Mouse (Mus musculus) macrophage (primary cell): ENCODE measurements around the gene AC134908.4. TPM values are rescaled to one million over a fixed set of nuclear protein-coding genes. Genes with fewer than 3 reads are reported as not detected.

ENCODE experiments used
- H3K27ac ChIP-seq: fragments of 350-480 bp; formaldehyde crosslinking; 2 replicates; pipeline ENCODE4 v1.9.0; 2021
- H3K36me3 ChIP-seq: fragments of 350-480 bp; formaldehyde crosslinking; 2 replicates; pipeline ENCODE4 v1.9.0; 2021; ENCODE audit errors: inconsistent target
- H3K4me3 ChIP-seq: fragments of 350-480 bp; formaldehyde crosslinking; 2 replicates; pipeline ENCODE4 v1.9.0; 2021; ENCODE audit errors: inconsistent target
- H3K79me2 ChIP-seq: fragments of 350-480 bp; formaldehyde crosslinking; 2 replicates; pipeline ENCODE4 v1.9.0; 2021; ENCODE audit errors: inconsistent target
- WGBS: methylation state at CpG from one replicate; pipeline ENCODE4 v1.1.7; 2026; ENCODE audit warnings: inconsistent platforms; ENCODE audit not compliant: missing documents; 5-methylcytosine and 5-hydroxymethylcytosine counted together
- polyA plus RNA-seq: library from polyadenylated mRNA; stranded (reverse); fragments of 250-400 nt; gene quantifications from 3 replicates; pipeline ENCODE4 v1.2.4, GENCODE M21; 2018; ENCODE audit warnings: inconsistent platforms

The AC134908.4 gene
- polyA plus RNA-seq, 1 experiment from 2014 or later, result not detected

- no peak overlapping the region for H3K27ac ChIP-seq
- no peak overlapping the region for H3K4me3 ChIP-seq
- H3K79me2 ChIP-seq, result no peaks in the 10 kb centered on the region
- 79% methylated on average over 2 of the region's 4 CpGs for WGBS
- H3K36me3 ChIP-seq, result no peaks in the 10 kb centered on the region
Observed at GRCm38 (mm10) chr17:25806507-25806906, 11.0 kb upstream of the AC134908.4 start.

- Histone ChIP-seq H3K36me3 (no peaks in the 10 kb centered on the region), H3K79me2 (no peaks in the 10 kb centered on the region), H3K4me3 (no peak overlapping the region), H3K27ac (no peak overlapping the region)
- 15% methylated on average over 10 of the region's 10 CpGs for WGBS
Observed at GRCm38 (mm10) chr17:25802825-25803517, 7.5 kb upstream of the AC134908.4 start.

GRCm38 (mm10) chr17:25801029-25801428 lies 5.6 kb upstream of the AC134908.4 start:
- whole genome bisulfite sequencing, result 8% methylated on average over 6 of the region's 6 CpGs
- Histone ChIP-seq H3K27ac (no peak overlapping the region), H3K4me3 (no peak overlapping the region), H3K36me3 (no peaks in the 10 kb centered on the region), H3K79me2 (no peaks in the 10 kb centered on the region)

GRCm38 (mm10) chr17:25796951-25797369 lies 1.5 kb upstream of the AC134908.4 start, which contains the start of gene Metrn:
Gene Metrn (minus strand): TSS chr17:25797136.
- no peaks in the 10 kb centered on the region; the same call in 1 of the 2 replicates for H3K79me2 ChIP-seq
- WGBS, result under 1% methylated on average over 35 of the region's 35 CpGs
- no peaks in the 10 kb centered on the region for H3K36me3 ChIP-seq
- no peak within 1 kb of the TSS for H3K27ac ChIP-seq
- peak within 1 kb of the TSS; percentile 53 for H3K4me3 ChIP-seq

- WGBS, result 1% methylated on average over 37 of the region's 37 CpGs
- peak overlapping the region; percentile 53 for H3K4me3 ChIP-seq
- H3K79me2 ChIP-seq, result peaks cover 7% of the 10 kb centered on the region; the same call in 1 of the 2 replicates
- H3K27ac ChIP-seq, result no peak overlapping the region
- no peaks in the 10 kb centered on the region for H3K36me3 ChIP-seq
Observed at GRCm38 (mm10) chr17:25796211-25796771, 832 bp upstream of the AC134908.4 start.

GRCm38 (mm10) chr17:25794998-25795397 lies 461 bp downstream of the AC134908.4 start:
- Histone ChIP-seq H3K36me3 (no peaks in the 10 kb centered on the region), H3K27ac (no peak overlapping the region), H3K79me2 (peaks cover 15% of the 10 kb centered on the region; the same call in 1 of the 2 replicates), H3K4me3 (no peak overlapping the region)
- WGBS, result 97% methylated on average over 14 of the region's 17 CpGs

- H3K79me2 ChIP-seq, result peaks cover 15% of the 10 kb centered on the region; the same call in 1 of the 2 replicates
- H3K36me3 ChIP-seq, result peaks cover 7% of the 10 kb centered on the region; the same call in 1 of the 2 replicates
- H3K4me3 ChIP-seq, result no peak overlapping the region
- 96% methylated on average over 13 of the region's 13 CpGs for WGBS
- H3K27ac ChIP-seq, result no peak overlapping the region
Observed at GRCm38 (mm10) chr17:25794197-25794596, 1.3 kb downstream of the AC134908.4 start.

GRCm38 (mm10) chr17:25792615-25793014 lies 2.8 kb downstream of the AC134908.4 start, which contains the start of gene Fam173a:
Gene Fam173a (minus strand): TSS chr17:25792901.
- Histone ChIP-seq H3K36me3 (peaks cover 14% of the 10 kb centered on the region; the same call in 1 of the 2 replicates), H3K4me3 (peak within 1 kb of the TSS; percentile 91), H3K79me2 (peaks cover 15% of the 10 kb centered on the region; the same call in 1 of the 2 replicates), H3K27ac (peak within 1 kb of the TSS; percentile 78)
- WGBS, result 0% methylated on average over 14 of the region's 14 CpGs

- 1% methylated on average over 42 of the region's 45 CpGs for WGBS
- peaks cover 14% of the 10 kb centered on the region; the same call in 1 of the 2 replicates for H3K36me3 ChIP-seq
- H3K27ac ChIP-seq, result peak overlapping the region; percentile 78
- H3K79me2 ChIP-seq, result peaks cover 15% of the 10 kb centered on the region; the same call in 1 of the 2 replicates
- peak overlapping the region; percentile 91 for H3K4me3 ChIP-seq
Observed at GRCm38 (mm10) chr17:25791843-25792527, 3.5 kb downstream of the AC134908.4 start.

GRCm38 (mm10) chr17:25791320-25791842 lies 4.1 kb downstream of the AC134908.4 start:
- H3K27ac ChIP-seq, result peak overlapping the region; percentile 78
- peak overlapping the region; percentile 91 for H3K4me3 ChIP-seq
- H3K79me2 ChIP-seq, result peaks cover 15% of the 10 kb centered on the region; the same call in 1 of the 2 replicates
- WGBS, result 28% methylated on average over 19 of the region's 19 CpGs
- peaks cover 14% of the 10 kb centered on the region; the same call in 1 of the 2 replicates for H3K36me3 ChIP-seq

- Histone ChIP-seq H3K79me2 (peaks cover 23% of the 10 kb centered on the region; the same call in 1 of the 2 replicates), H3K4me3 (no peak overlapping the region), H3K27ac (no peak overlapping the region), H3K36me3 (peaks cover 23% of the 10 kb centered on the region)
- 98% methylated on average over 9 of the region's 9 CpGs for WGBS
Observed at GRCm38 (mm10) chr17:25786781-25787504, 8.5 kb downstream of the AC134908.4 start.

- H3K27ac ChIP-seq, result peak within 1 kb of the TSS; percentile 48
- 87% methylated on average over 3 of the region's 3 CpGs for WGBS
- peaks cover 29% of the 10 kb centered on the region for H3K36me3 ChIP-seq
- H3K4me3 ChIP-seq, result peak within 1 kb of the TSS; percentile 68
- peaks cover 17% of the 10 kb centered on the region; the same call in 1 of the 2 replicates for H3K79me2 ChIP-seq
Observed at GRCm38 (mm10) chr17:25786280-25786679, 9.2 kb downstream of the AC134908.4 start, which contains the start of gene Ccdc78. Gene Ccdc78 (plus strand): TSS chr17:25786580.

- peaks cover 39% of the 10 kb centered on the region for H3K36me3 ChIP-seq
- peak within 1 kb of the TSS; percentile 68 for H3K4me3 ChIP-seq
- 0% methylated on average over 23 of the region's 23 CpGs for WGBS
- H3K27ac ChIP-seq, result peak within 1 kb of the TSS; percentile 48
- H3K79me2 ChIP-seq, result peaks cover 9% of the 10 kb centered on the region; the same call in 1 of the 2 replicates
Observed at GRCm38 (mm10) chr17:25785281-25785745, 10.1 kb downstream of the AC134908.4 start, which contains the start of gene Haghl. Gene Haghl (minus strand): TSS chr17:25785673.
